Mouse (Mus musculus) stomach, embryonic 14.5 days (tissue): ENCODE results near the gene Slc17a2. TPM values are rescaled to one million over a fixed set of nuclear protein-coding genes. Genes with fewer than 3 reads are reported as not detected.
"Not testable (repeated sequence)": the region's sequence is repeated elsewhere in the genome, so short reads cannot be mapped to it uniquely, and the experiment has no call there.

Experiments used
- ATAC-seq: fragments of 200-750 bp; cut with Nextera tagmentation; 2 replicates; pipeline ENCODE4 v1.8.0; 2017; ENCODE audit warnings: low read depth, moderate TSS enrichment; ENCODE audit not compliant: insufficient number of reproducible peaks, insufficient read depth, low FRiP score
- H3K27ac ChIP-seq: fragments of 300-500 bp; sonication (generic); 2 replicates; pipeline ENCODE4 v1.5.1; 2014; ENCODE audit warnings: mild to moderate bottlenecking, low read length, moderate library complexity, mixed read lengths
- H3K27me3 ChIP-seq: fragments of 300-500 bp; sonication (generic); 2 replicates; pipeline ENCODE4 v1.6.1; 2014; ENCODE audit warnings: low read length, control low read depth, mixed read lengths; ENCODE audit not compliant: control insufficient read depth, insufficient read depth
- H3K36me3 ChIP-seq: fragments of 300-500 bp; sonication (generic); 2 replicates; pipeline ENCODE4 v1.6.1; 2014; ENCODE audit warnings: mild to moderate bottlenecking, control low read depth, low read length, moderate library complexity, mixed read lengths; ENCODE audit not compliant: control insufficient read depth, insufficient read depth
- H3K4me1 ChIP-seq: fragments of 300-500 bp; sonication (generic); 2 replicates; pipeline ENCODE4 v1.6.1; 2014; ENCODE audit warnings: low read length, control low read depth, mixed read lengths; ENCODE audit not compliant: control insufficient read depth, insufficient read depth
- H3K4me2 ChIP-seq: fragments of 300-500 bp; sonication (generic); replicated peaks from 2 replicates; pipeline ENCODE4 v1.6.1; 2014; ENCODE audit warnings: low read depth, low read length, control low read depth
- H3K4me3 ChIP-seq: fragments of 300-500 bp; sonication (generic); 2 replicates; pipeline ENCODE4 v1.5.1; 2014; ENCODE audit warnings: low read depth, low read length, control low read depth
- H3K9ac ChIP-seq: fragments of 300-500 bp; sonication (generic); replicated peaks from 2 replicates; pipeline ENCODE4 v1.6.1; 2014; ENCODE audit warnings: low read depth, mild to moderate bottlenecking, control low read depth, low read length, moderate library complexity, mixed read lengths
- H3K9me3 ChIP-seq: fragments of 300-500 bp; sonication (generic); 2 replicates; pipeline ENCODE4 v1.6.1; 2016; ENCODE audit warnings: low read depth, low read length, control low read depth; ENCODE audit not compliant: control insufficient read depth
- WGBS: fragments of 180-500 bp; shearing (Covaris S2); extraction: QIAGEN DNeasy Blood & Tissue Kit; methylation state at CpG from one replicate; pipeline ENCODE4 v1.1.7; 2014; 5-methylcytosine and 5-hydroxymethylcytosine counted together
- polyA plus RNA-seq: library from polyadenylated mRNA; unstranded; fragments of >200 nt; fragmentation: Nextera tagmentation; extraction: Ambion mirVana; gene quantifications from 2 replicates; pipeline ENCODE4 v1.2.1, GENCODE M21; 2014

Gene Slc17a2
- polyA plus RNA-seq, 1 experiment from 2014 or later: 0.13 TPM

- Histone ChIP-seq H3K9ac (peak within 1 kb of the TSS; percentile 55), H3K4me1 (peaks cover 11% of the 10 kb centered on the region), H3K4me3 (peak within 1 kb of the TSS; percentile 50), H3K4me2 (peak within 1 kb of the TSS; percentile 67), H3K27ac (peak within 1 kb of the TSS; percentile 98)
- ATAC-seq: peak; percentile 73
- H3K27me3 ChIP-seq, H3K9me3 ChIP-seq, H3K36me3 ChIP-seq: not testable (repeated sequence)
- WGBS: under 1% methylated on average over 33 of the region's 52 CpGs
These were observed 44.6 kb upstream of the Slc17a2 start, which contains the start of gene Hist1h3a for GRCm38 (mm10) chr13:23761871-23762821. Gene Hist1h3a, minus strand, starts transcription at chr13:23762386.

DNA sequence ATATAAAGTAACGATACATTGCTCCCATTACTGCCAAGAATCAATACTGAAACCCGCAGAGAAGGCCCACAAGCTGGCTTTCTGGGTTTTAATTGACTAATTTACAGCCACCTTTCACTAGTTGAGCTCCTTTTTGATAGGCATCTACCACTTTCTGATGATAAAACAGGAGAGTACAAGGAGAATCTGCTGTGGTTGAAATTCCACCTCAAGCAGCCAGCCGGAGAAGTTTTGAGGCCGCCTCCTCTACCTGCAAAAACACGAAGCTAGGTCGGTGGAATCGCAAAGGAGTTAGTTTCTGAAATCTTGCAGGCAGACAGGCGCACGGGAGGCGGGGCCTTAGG is 43.6 kb upstream of the Slc17a2 start:
- no peak for ATAC-seq
- peak overlapping the region; percentile 50 for H3K4me3 ChIP-seq

GRCm38 (mm10) chr13:23763586-23764323 is 43.0 kb upstream of the Slc17a2 start, which contains the start of gene Hist1h1a:
Gene Hist1h1a, plus strand, starts transcription at chr13:23763666.
- H3K9me3 ChIP-seq: no peaks in the 10 kb centered on the region
- ATAC-seq: peak; percentile 74

More for the DNA sequence above, 43.6 kb upstream of the Slc17a2 start:
- Histone ChIP-seq H3K9ac (peak overlapping the region; percentile 55), H3K36me3 (no peaks in the 10 kb centered on the region), H3K9me3 (no peaks in the 10 kb centered on the region), H3K27me3 (no peaks in the 10 kb centered on the region), H3K4me2 (peak overlapping the region; percentile 67), H3K4me1 (peaks cover 11% of the 10 kb centered on the region), H3K27ac (peak overlapping the region; percentile 98)
- under 1% methylated on average over 10 of the region's 10 CpGs for WGBS

GRCm38 (mm10) chr13:23764324-23765171 is 42.2 kb upstream of the Slc17a2 start:
- Histone ChIP-seq H3K9ac (peak overlapping the region; percentile 55), H3K4me2 (peak overlapping the region; percentile 67), H3K4me1 (peaks cover 11% of the 10 kb centered on the region), H3K27ac (peak overlapping the region; percentile 98), H3K36me3 (no peaks in the 10 kb centered on the region), H3K4me3 (peak overlapping the region; percentile 50), H3K27me3 (no peaks in the 10 kb centered on the region), H3K9me3 (no peaks in the 10 kb centered on the region)
- 34% methylated on average over 12 of the region's 12 CpGs for WGBS
- ATAC-seq: no peak

More at GRCm38 (mm10) chr13:23763586-23764323, 43.0 kb upstream of the Slc17a2 start, which contains the start of gene Hist1h1a:
- H3K4me2 ChIP-seq: peak within 1 kb of the TSS; percentile 67
- H3K9ac ChIP-seq: peak within 1 kb of the TSS; percentile 55
- H3K36me3 ChIP-seq: no peaks in the 10 kb centered on the region
- H3K27me3 ChIP-seq: no peaks in the 10 kb centered on the region
- 3% methylated on average over 34 of the region's 34 CpGs for WGBS
- H3K4me1 ChIP-seq: peaks cover 11% of the 10 kb centered on the region
- H3K27ac ChIP-seq: peak within 1 kb of the TSS; percentile 98
- H3K4me3 ChIP-seq: peak within 1 kb of the TSS; percentile 50

DNA sequence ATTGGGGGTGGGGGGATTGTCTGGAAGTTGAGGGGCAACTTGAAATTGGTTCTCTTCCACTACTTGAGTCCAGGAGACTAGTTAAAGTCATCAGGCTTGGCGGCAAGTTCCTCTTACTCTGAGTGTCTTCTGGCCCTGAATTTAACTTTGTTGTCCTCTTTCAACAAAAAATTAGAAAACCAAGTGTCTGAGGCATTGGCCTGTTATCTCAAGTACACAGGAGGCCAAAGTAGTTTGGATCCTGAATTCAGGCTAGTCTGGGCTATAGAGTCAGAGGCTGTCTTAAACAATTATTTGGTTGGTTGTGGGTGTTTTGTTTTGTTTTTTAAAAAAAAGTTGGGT is 41.6 kb upstream of the Slc17a2 start:
- Histone ChIP-seq H3K4me1 (peaks cover 9% of the 10 kb centered on the region), H3K4me2 (no peak overlapping the region), H3K9ac (no peak overlapping the region), H3K27me3 (no peaks in the 10 kb centered on the region), H3K27ac (no peak overlapping the region), H3K36me3 (no peaks in the 10 kb centered on the region), H3K9me3 (no peaks in the 10 kb centered on the region), H3K4me3 (no peak overlapping the region)
- ATAC-seq: no peak
- WGBS: 66% methylated on average over 1 of the region's 1 CpGs

DNA sequence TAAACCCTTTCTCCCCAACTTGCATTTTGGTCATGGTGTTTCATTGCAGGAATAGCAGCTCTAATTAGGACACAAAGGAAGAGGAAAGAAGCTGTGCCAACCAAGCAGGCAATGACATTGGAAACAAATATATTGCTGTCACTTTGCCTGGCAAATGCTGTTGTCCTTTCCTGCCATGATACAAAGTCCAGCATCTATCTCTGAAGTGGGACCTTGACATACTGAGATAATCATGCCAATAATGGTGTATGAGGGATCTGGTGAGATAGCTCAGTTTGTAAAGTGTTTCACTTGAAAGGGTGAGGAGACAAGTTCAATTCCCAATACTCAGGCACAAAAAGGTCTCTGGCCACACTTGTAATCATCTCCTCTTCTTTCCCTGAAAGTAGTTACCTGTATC is 40.0 kb upstream of the Slc17a2 start:
- no peaks in the 10 kb centered on the region for H3K9me3 ChIP-seq
- H3K36me3 ChIP-seq: no peaks in the 10 kb centered on the region
- no peaks in the 10 kb centered on the region for H3K27me3 ChIP-seq
- no peak overlapping the region for H3K4me2 ChIP-seq
- H3K4me3 ChIP-seq: no peak overlapping the region
- no peak overlapping the region for H3K9ac ChIP-seq
- no peak overlapping the region for H3K27ac ChIP-seq
- peaks cover 6% of the 10 kb centered on the region; the same call in 1 of the 2 replicates for H3K4me1 ChIP-seq
- no peak for ATAC-seq

GRCm38 (mm10) chr13:23768834-23769397 is 37.9 kb upstream of the Slc17a2 start:
- H3K4me1 ChIP-seq: peaks cover 6% of the 10 kb centered on the region; the same call in 1 of the 2 replicates
- no peak overlapping the region for H3K4me3 ChIP-seq
- no peaks in the 10 kb centered on the region for H3K9me3 ChIP-seq
- no peaks in the 10 kb centered on the region for H3K27me3 ChIP-seq
- WGBS: 58% methylated on average over 5 of the region's 5 CpGs
- H3K4me2 ChIP-seq: no peak overlapping the region
- ATAC-seq: no peak
- H3K36me3 ChIP-seq: no peaks in the 10 kb centered on the region
- no peak overlapping the region for H3K27ac ChIP-seq
- no peak overlapping the region for H3K9ac ChIP-seq
